Mouse (Mus musculus) urinary bladder, postnatal 25 days (tissue): Measurements from ENCODE around the gene Morc2a.
"Not testable (repeated sequence)": the region's sequence is repeated elsewhere in the genome, so short reads cannot be mapped to it uniquely, and the experiment has no call there.

Experiments
- DNase-seq: peaks from one replicate; pipeline ENCODE4 v3.0.0; 2022; ENCODE audit warnings: low spot score

Morc2a gene

GRCm38 (mm10) chr11:3648964-3649841, at the start of gene Morc2a:
Gene Morc2a (plus strand): TSS chr11:3649191.
- DNase-seq: peak; percentile 88

GRCm38 (mm10) chr11:3601966-3602365, 47.0 kb upstream of the Morc2a start:
- DNase-seq: not testable (repeated sequence)

- not testable (repeated sequence) for DNase-seq
Observed at GRCm38 (mm10) chr11:3602687-3603086, 46.3 kb upstream of the Morc2a start.

- DNase-seq: no peak
Observed at GRCm38 (mm10) chr11:3606456-3606855, 42.5 kb upstream of the Morc2a start.

- no peak for DNase-seq
Observed at GRCm38 (mm10) chr11:3615576-3615975, 33.4 kb upstream of the Morc2a start.

- DNase-seq: no peak
Observed at GRCm38 (mm10) chr11:3622826-3623225, 26.2 kb upstream of the Morc2a start.

- DNase-seq: no peak
Observed at GRCm38 (mm10) chr11:3624391-3625027, 24.5 kb upstream of the Morc2a start.

- DNase-seq: no peak
Observed at GRCm38 (mm10) chr11:3628999-3629491, 19.9 kb upstream of the Morc2a start.

- not testable (repeated sequence) for DNase-seq
Observed at GRCm38 (mm10) chr11:3633269-3633668, 15.7 kb upstream of the Morc2a start.

GRCm38 (mm10) chr11:3647688-3648087, 1.3 kb upstream of the Morc2a start:
- DNase-seq: no peak

- no peak for DNase-seq
Observed at GRCm38 (mm10) chr11:3648305-3648963, 557 bp upstream of the Morc2a start.

- DNase-seq: no peak
Observed at GRCm38 (mm10) chr11:3650141-3650540, 1.1 kb downstream of the Morc2a start.

- no peak for DNase-seq
Observed at GRCm38 (mm10) chr11:3661964-3662363, 13.0 kb downstream of the Morc2a start.

GRCm38 (mm10) chr11:3667506-3667905, 18.5 kb downstream of the Morc2a start:
- DNase-seq: no peak

- no peak for DNase-seq
Observed at GRCm38 (mm10) chr11:3668768-3669167, 19.8 kb downstream of the Morc2a start.

GRCm38 (mm10) chr11:3669849-3670248, 20.9 kb downstream of the Morc2a start:
- DNase-seq: no peak

GRCm38 (mm10) chr11:3671000-3671628, 22.1 kb downstream of the Morc2a start:
- DNase-seq: no peak

GRCm38 (mm10) chr11:3674545-3674944, 25.6 kb downstream of the Morc2a start:
- DNase-seq: no peak

GRCm38 (mm10) chr11:3676423-3676822, 27.4 kb downstream of the Morc2a start:
- no peak for DNase-seq

GRCm38 (mm10) chr11:3677204-3677603, 28.2 kb downstream of the Morc2a start:
- no peak for DNase-seq

- DNase-seq: no peak
Observed at GRCm38 (mm10) chr11:3679771-3680170, 30.8 kb downstream of the Morc2a start.

GRCm38 (mm10) chr11:3683696-3684095, 34.7 kb downstream of the Morc2a start:
- no peak for DNase-seq
